In genomic region chr13:34148767-34149392, GRCm38 (mm10) we compare ENCODE assay signal across 8 mouse cellular contexts. TPM values are rescaled to one million over a fixed set of nuclear protein-coding genes. Genes with fewer than 3 reads are reported as not detected.
DNase-seq lines count a peak whose midpoint lies in the region; ATAC-seq and TF ChIP-seq lines count a peak whose summit lies in the region.

No protein-coding gene starts in this region.

- no peaks in the 10 kb centered on the region for H3K36me3 ChIP-seq in intestine, embryonic 16.5 days (ENCODE audit: control insufficient read depth, insufficient read depth, low read length)
- no peaks in the 10 kb centered on the region for H3K36me3 ChIP-seq in megakaryocyte, embryonic 14.5 days (replicated peaks; ENCODE audit: low read length)

- H3K4me3 ChIP-seq in intestine, embryonic 16.5 days (ENCODE audit: low read length), result peak overlapping the region; percentile 48
- peak overlapping the region; percentile 86 for H3K4me3 ChIP-seq in megakaryocyte, embryonic 14.5 days (replicated peaks)

- peak; percentile 97 for DNase-seq in brain, embryonic 14.5 days (ENCODE audit: low read depth)
- peak; percentile 87 for DNase-seq in embryo, embryonic 9.5 days (ENCODE audit: extremely low spot score)
- peak; percentile 86 to 88 for DNase-seq in heart, adult 18-20 months
- peak; percentile 66 to 72 for DNase-seq in left cerebral cortex, postnatal 36 days (ENCODE audit: low spot score in 2 of 2)
- peak; percentile 66 to 70 for DNase-seq in right cerebral cortex, postnatal 36 days (ENCODE audit: low spot score in 2 of 2)
- DNase-seq in adipocyte (ENCODE audit: low spot score), result no peak

- H3K9ac ChIP-seq in intestine, embryonic 16.5 days (ENCODE audit: low read depth, low read length), result peak overlapping the region; percentile 61

- peak; percentile 69 for ATAC-seq in intestine, embryonic 16.5 days

- H3K4me1 ChIP-seq in intestine, embryonic 16.5 days (ENCODE audit: control insufficient read depth, insufficient read depth, low read length), result peaks cover 20% of the 10 kb centered on the region
- H3K4me1 ChIP-seq in megakaryocyte, embryonic 14.5 days, result peaks cover 56% of the 10 kb centered on the region

- H3K27ac ChIP-seq in intestine, embryonic 16.5 days (ENCODE audit: low read length), result peak overlapping the region; percentile 60

- TF ChIP-seq POLR2A in brain, embryonic 14.5 days (IDR thresholded peaks at IDR 0.05; ENCODE audit: borderline replicate concordance, extremely low read depth, insufficient read depth, insufficient read length, poor library complexity, severe bottlenecking), result peak; percentile 51; the same call in 1 of the 2 replicates

- H3K4me2 ChIP-seq in intestine, embryonic 16.5 days (ENCODE audit: low read depth, low read length), result peak overlapping the region; percentile 80

- H3K27me3 ChIP-seq in intestine, embryonic 16.5 days (replicated peaks; ENCODE audit: control insufficient read depth, insufficient read depth, low read length), result no peaks in the 10 kb centered on the region
- peaks cover 23% of the 10 kb centered on the region for H3K27me3 ChIP-seq in megakaryocyte, embryonic 14.5 days (replicated peaks)

- intact Hi-C loops in left cerebral cortex, postnatal 36 days (cut with DNase I), result loop anchor here (2.0 kb wide), 1 partner anchor 18 kb away; the partner anchor contains the start of gene Tubb2b

- TF ChIP-seq CTCF in brain, embryonic 14.5 days (IDR thresholded peaks at IDR 0.05; ENCODE audit: borderline replicate concordance, extremely low read depth, insufficient read depth, insufficient read length), result no peak

- WGBS in intestine, embryonic 16.5 days, result 2% methylated on average over 23 of the region's 23 CpGs

- H3K9me3 ChIP-seq in intestine, embryonic 16.5 days (ENCODE audit: control insufficient read depth, low read length), result no peaks in the 10 kb centered on the region
- no peaks in the 10 kb centered on the region for H3K9me3 ChIP-seq in megakaryocyte, embryonic 14.5 days

RNA-seq across cellular contexts. Expression of gene Psmg4, which starts 13.9 kb away (rescaled TPM):
- 113 and 208 TPM in 2 replicates for polyA plus RNA-seq in brain, embryonic 14.5 days (2012; rRNA removed)
- total RNA-seq in heart, adult 18-20 months (2021), result 10 to 100 TPM; 25.0 to 32.9 TPM
- 66.7 and 67.2 TPM in 2 replicates for polyA plus RNA-seq in intestine, embryonic 16.5 days (2015; fragmentation: Nextera tagmentation; extraction: Ambion mirVana)
- 10 to 100 TPM; 19.4 to 20.5 TPM for total RNA-seq in left cerebral cortex, postnatal 36 days (2021)
- polyA plus RNA-seq in megakaryocyte, embryonic 14.5 days (2012; ENCODE audit: insufficient read depth, low replicate concordance), result 32.8 and 36.0 TPM in 2 replicates

RNA-seq across cellular contexts. Expression of gene Tubb2b, which starts 18.6 kb away (rescaled TPM):
- polyA plus RNA-seq in brain, embryonic 14.5 days (2012; rRNA removed), result 7,416 and 8,191 TPM in 2 replicates
- total RNA-seq in heart, adult 18-20 months (2021), result 1 to 10 TPM; 4.8 to 8.6 TPM
- 30.4 and 36.0 TPM in 2 replicates for polyA plus RNA-seq in intestine, embryonic 16.5 days (2015; fragmentation: Nextera tagmentation; extraction: Ambion mirVana)
- 100 to 1,000 TPM; 174 to 183 TPM for total RNA-seq in left cerebral cortex, postnatal 36 days (2021)
- polyA plus RNA-seq in megakaryocyte, embryonic 14.5 days (2012; ENCODE audit: insufficient read depth, low replicate concordance), result 11.0 and 15.6 TPM in 2 replicates

Comparison
In these comparisons a context has a peak if more than half of its experiments do, and no peak if none do; other contexts are left out.
1. RNA of gene Tubb2b, which starts 18.6 kb away (polyA plus RNA-seq): 7,416 to 8,191 TPM in brain, embryonic 14.5 days; 30.4 to 36.0 TPM in intestine, embryonic 16.5 days and 11.0 to 15.6 TPM in megakaryocyte, embryonic 14.5 days; every median in the first group is over 100 times any median in the second.